Mouse (Mus musculus) olfactory bulb, adult 2 months (tissue): ENCODE measurements around the gene Luc7l3.

Experiments used
- CTCF ChIP-seq: fragments of 200-500 bp; IDR thresholded peaks from 2 replicates; pipeline ENCODE4 v1.5.1; 2012; ENCODE audit warnings: low read depth, mild to moderate bottlenecking, low read length, moderate library complexity; ENCODE audit not compliant: insufficient read depth
- POLR2A ChIP-seq: fragments of 200-500 bp; IDR thresholded peaks from 2 replicates; pipeline ENCODE4 v1.6.1; 2012; ENCODE audit warnings: mild to moderate bottlenecking, low read depth, low read length, moderate library complexity; ENCODE audit not compliant: insufficient read depth

DNA sequence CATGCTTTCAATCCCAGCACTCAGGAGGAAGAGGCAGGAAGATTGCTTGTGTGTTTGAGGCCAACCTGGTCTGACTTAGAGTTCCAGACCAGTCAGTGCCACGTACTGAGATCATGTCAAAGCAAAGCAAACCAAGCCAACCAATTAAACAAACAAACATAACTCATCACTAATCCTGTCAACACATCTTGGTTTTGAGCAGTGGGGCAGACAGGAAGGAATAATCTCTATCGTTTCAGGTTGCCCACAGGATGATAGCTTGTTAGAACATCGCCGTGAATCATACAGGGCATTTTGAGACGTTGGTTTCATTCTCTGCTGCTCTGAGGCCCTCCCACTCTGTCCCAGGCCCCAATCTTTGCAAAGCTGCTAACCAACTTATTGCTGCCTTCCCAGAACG is 48.2 kb upstream of the Luc7l3 start:
- TF ChIP-seq POLR2A: no peak
- TF ChIP-seq CTCF: no peak
